Mouse (Mus musculus) thymus, postnatal 4 days (tissue): Measurements from ENCODE around the gene A630095N17Rik.

Source experiments
- DNase-seq: peaks from one replicate; pipeline ENCODE4 v3.0.0; 2021

Gene A630095N17Rik

DNA sequence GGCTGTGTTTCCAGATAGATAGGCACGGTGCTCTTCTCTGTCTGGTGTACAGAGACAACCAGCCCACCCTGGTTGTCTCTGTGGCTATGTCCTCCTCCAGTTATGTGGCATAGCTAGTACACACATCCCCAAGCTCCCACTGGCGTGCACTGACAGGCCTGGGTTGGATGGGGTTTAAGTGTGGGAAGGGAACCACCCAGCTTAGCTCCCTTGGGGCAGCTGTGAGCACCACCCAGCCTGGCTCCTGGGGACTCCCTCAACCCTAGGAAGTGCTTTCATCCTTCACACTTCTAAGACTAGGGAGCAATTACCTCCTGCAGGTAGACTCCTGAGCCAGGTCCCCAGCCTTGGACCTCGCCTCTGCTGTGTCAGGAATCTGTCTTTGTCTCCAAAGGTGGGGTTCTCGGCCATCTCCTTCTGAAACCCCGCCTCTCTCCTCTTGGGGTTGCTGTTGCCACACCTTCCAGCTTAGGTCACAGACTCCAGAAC is at the start of gene A630095N17Rik:
Gene A630095N17Rik, minus strand, starts transcription at position 439 of the 489 bp plus-strand sequence.
- no peak for DNase-seq

DNA sequence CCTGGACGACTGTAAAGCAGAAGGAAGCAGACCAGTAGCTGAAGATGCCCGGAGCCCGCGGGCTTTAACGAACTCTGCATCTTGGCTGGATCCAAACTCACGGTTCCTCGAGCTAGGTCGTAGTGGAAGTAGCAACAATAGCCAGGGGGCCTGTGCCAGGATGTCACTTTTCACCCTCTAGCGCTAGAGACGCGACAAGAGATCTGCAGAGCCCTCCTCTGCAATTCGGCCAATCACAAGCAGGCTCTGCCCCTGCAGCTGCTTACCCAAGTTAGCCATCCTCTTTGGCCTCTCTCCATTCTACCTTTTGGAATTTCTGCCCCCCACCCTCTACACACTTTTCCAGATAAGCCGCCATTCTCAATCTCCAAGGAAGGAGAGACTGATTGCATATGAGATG is 46.3 kb upstream of the A630095N17Rik start, which contains the start of gene Resp18:
Gene Resp18, minus strand, starts transcription at position 188 of the 400 bp plus-strand sequence.
- DNase-seq = no peak

DNA sequence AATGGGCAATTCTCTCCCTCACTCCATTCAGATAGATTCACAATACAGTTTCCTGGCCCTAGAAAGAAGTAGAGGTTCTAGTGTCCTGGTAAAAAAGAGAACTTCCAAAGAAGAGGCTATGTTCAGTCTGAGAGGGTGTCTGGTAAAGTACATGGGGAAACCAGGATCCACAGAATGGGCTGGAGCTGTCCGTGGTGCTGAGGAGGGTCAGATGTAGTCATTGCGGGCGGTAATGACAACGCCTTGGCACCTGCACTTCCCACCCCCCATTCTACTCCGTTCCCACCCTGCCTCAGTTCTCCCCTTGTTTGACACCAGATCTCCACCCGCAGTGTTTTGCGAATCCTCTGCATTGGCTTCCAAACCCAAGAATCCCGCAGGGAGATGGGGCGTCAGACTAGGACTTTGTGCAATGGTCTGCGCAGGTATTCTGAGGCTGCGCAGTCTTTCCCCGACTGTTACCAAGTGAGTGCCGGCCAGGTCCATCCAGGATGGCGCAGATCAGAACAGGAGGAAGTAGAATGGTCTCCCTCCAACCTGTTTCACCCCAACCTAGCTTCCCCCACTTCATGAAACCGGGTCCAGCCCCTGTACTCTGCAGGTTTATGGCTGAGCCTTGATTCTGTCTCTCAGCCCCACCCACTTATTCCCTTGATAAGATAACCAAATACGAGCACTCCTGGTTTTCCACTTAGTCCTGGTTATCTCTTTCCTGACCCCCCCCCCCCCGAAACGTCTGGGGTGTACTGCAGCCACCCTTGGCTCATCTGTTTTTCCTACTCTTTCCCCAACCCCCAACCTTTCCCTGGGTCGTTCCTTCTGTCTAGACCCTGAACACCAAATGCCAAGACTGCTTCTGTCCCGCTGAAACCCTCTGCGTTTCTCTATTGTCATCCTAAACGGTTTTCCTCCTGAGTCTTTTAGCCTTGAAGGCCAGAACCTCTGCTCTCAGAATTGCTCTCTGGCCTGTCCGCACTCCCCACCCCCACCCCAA is 45.6 kb upstream of the A630095N17Rik start:
- DNase-seq = peak; percentile 78

DNA sequence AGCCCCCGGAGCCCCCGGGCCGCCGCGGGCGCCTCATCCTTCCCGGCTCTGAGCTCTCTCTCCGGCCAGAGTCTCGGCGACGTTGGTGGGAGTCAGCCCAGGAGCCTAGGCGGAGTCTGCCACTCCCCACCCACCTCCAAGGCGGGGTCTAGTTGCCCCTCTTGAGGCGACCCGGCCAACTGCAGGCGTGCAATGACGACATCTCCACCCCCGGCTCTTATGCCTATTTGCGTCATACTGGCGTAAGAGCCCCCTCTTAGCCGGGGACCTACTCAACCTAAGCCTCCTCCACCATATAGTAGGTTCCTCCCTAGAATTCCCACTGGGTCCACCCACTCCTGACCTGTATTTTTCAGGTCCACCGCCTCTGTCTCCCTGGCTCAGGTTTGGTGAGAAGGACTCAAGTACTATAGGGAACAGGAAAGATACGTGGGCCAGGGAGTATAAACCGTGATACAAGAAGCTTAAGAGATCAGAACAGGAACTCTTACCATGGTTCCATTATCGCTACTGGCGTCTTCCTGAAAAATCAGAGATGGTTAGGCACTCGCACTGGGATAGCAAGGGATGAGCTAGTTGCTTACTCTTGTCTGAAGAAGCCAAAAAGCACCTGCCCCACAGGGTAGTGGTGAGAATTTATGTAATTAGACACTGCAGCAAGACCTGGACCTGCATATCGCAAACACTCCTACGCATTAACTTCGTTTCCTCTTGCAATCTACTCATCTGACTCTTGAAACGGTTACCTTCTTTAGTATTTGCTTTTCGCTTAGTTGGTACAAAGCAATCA is 32.4 kb upstream of the A630095N17Rik start, which contains the start of gene Ptprn:
Gene Ptprn, minus strand, starts transcription at position 412 of the 790 bp plus-strand sequence.
- peak; percentile 17 for DNase-seq

DNA sequence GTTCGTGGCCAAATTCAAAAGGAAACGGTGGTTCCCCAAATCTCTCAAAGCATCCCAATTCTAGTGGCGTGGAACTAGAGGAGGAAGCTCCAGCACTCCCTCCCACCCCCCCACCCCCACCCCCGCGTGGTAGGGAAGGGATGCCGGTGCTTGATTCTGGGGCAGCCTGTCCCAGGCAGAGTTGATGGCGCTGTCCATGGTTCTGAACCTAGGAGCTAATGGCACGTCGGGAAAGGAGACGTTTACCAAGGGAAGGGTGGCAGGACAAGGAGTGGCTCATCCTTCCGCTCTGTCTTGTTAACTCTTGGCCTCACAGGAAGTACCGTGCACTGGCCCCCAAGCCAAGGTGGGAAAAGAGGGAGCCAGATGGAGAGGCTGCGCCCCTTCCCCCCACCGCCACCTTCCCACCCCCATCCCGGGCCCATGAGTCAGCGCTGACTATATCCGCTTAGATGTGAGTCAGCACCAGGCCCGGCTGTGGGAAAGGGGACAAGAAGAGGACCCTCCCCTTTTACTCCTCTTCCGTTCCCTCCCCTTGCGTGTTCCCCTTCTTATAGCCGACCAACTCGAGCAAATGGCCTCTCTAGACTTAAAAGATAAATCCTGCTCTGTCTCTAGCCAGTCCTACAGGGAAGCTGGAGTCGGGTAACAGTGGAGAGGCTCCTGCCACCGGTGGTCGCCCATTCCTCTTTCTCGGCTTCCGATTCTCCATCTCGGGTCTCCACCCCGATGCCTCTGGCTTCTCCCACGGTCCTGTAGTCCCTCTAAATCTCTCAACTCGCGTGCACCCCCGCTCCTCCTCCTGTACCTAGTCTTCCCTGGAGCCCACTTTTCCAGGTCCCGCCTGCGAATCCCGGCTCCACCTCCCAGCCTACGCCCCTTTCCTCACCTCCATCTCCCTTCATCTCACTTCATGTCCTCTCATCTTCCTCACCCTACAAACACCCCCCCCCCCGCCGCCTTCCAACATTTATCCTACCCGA is 31.4 kb upstream of the A630095N17Rik start:
- peak; percentile 80 for DNase-seq

GRCm38 (mm10) chr1:75261278-75261677 is 29.4 kb upstream of the A630095N17Rik start:
- no peak for DNase-seq

DNA sequence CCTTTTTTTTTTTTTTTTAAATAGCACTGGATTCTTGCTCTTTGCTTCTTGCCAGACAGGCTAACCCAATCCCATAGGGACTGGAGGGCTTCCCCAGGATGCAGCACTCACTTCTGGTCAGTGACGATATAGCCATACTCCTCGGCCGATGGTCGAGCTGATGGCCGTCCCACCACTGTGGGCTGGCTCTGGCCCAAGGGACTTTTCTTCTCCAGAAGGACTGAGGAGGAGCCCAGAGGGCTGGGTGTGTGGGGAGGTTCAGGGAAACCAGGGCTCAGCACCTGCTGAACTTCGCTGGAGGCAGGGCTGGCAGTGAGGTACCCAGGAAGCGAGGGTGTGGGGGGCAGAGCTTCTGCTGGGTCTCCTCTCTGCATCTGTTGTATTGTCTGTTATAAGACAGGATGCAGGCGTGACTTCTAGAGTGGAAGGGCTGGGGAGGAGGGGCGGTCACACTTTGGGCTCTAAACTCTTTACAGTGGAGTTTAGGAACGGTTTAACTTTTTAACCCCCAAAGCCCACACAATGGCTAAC is 23.7 kb upstream of the A630095N17Rik start:
- peak; percentile 72 for DNase-seq

DNA sequence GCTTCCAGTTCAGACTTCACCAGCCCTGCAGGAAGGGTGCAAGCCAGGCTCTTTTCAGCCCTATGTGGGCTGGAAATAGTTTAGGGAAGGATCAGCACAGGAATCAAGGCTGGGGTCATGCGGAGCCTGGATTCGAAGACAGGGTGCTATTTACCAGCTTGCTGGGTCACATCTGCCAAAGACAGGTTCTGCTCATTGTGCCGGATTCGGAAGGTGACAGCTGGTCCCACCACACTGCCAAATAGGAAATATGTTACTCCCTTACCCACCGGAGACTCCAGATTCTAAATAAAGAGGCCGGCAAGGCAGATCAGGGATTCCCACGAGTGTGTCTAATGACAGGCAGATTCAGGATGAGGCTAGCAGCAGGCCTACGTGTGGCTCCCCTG is 22.7 kb upstream of the A630095N17Rik start:
- no peak for DNase-seq

DNA sequence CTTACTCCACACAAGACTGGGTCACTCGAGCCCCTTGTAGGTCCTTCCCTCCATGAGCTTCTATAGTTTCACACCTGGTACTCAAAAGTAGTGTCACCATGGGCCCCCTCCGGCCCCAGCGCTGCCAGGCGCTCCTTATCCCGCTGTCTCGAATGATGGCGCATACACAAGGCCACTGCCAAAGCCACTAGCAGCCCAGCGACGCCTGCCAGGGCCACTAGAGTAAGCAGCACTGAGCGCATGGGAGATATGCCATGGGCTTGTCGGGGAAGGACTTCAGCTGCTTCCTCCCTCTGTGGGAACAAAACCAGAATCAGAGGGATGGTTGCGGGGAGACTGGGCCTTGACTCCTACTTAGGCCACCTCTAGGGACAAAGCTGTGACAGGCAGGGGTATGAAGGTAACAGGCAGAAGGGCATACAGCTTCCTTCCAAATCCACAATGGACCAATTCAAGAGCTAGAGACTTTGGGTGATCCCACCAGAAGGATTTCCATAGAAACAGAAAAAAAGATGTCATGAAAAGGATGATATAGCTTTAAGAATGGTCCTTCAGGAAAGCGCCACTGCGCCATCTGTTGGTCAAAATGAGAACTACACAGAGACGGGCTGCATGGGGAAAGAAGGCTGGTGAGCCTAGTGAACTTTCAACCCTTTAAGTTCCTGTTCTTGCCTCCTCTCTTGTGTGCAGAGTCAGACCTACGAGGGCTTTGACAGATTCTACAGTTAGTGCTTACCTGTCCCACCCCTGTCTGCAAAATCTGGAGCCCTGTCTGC is 22.1 kb upstream of the A630095N17Rik start:
- DNase-seq = peak; percentile 94

GRCm38 (mm10) chr1:75253029-75253428 is 21.1 kb upstream of the A630095N17Rik start:
- DNase-seq = peak; percentile 29

- DNase-seq = peak; percentile 11
Measured at GRCm38 (mm10) chr1:75252308-75252707, 20.4 kb upstream of the A630095N17Rik start.

DNA sequence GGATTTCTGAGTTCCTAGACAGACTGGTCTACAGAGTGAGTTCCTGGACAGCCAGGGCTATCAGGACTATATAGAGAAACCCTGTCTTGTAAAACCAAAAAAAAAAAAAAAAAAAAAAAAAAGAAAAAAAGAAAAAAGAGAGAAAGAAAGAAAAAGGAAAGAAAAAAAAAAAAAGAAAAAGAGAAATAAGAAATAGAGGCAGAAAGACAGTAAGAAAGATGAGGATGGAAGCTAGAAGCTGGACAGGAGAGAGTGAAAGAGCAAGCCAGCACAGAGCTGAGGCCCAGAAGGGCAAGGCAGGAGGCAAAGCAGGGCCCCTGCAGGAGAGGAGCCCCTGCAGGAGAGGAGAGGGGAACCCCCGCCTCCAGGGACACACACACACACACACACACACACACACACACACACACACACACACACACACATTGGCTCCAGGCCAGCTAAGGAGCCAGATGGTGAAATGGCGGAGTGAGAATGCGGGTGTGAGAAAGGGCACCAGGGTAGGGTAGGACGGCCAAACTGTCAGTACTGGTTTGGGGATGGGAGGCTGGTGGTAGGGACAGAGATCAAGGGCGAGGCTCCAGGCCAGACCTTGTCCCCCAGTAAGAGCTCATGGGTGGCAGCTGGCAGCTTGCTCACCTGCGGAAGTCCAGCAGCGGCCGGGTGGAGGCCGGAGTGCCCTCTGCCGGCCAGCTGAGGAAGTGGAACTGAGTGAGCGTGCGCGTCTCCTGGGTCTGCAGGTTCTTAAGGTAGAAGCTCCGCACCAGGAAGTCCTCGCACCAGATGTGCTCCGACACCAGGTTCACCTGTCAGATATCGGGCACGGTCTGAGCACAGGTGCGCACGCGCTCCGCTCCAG is 19.4 kb upstream of the A630095N17Rik start:
- DNase-seq = peak; percentile 89

- peak; percentile 13 for DNase-seq
Measured at GRCm38 (mm10) chr1:75250498-75250897, 18.6 kb upstream of the A630095N17Rik start.

- no peak for DNase-seq
Measured at GRCm38 (mm10) chr1:75248041-75248772, 16.3 kb upstream of the A630095N17Rik start.

GRCm38 (mm10) chr1:75247071-75247930 is 15.4 kb upstream of the A630095N17Rik start:
- no peak for DNase-seq

DNA sequence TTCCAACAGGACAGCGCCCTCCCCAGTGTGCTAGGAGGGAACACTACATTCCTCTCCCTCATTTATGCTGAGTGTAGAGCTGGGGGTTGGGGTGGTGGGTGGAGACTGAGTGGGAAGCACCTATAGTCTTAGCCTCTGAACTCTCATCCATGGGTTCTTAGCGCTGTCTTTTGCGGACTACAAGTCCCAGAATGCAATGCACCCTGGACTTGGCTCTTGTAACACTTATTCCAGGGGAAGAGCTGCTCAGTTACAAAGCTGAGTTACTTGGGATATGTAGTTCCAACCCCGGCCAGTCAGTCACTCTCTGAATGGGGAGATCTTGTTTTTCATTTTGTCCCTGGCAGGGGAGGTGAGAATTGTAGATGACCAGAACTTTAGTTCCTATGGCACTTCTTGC is 12.9 kb upstream of the A630095N17Rik start:
- peak; percentile 53 for DNase-seq

DNA sequence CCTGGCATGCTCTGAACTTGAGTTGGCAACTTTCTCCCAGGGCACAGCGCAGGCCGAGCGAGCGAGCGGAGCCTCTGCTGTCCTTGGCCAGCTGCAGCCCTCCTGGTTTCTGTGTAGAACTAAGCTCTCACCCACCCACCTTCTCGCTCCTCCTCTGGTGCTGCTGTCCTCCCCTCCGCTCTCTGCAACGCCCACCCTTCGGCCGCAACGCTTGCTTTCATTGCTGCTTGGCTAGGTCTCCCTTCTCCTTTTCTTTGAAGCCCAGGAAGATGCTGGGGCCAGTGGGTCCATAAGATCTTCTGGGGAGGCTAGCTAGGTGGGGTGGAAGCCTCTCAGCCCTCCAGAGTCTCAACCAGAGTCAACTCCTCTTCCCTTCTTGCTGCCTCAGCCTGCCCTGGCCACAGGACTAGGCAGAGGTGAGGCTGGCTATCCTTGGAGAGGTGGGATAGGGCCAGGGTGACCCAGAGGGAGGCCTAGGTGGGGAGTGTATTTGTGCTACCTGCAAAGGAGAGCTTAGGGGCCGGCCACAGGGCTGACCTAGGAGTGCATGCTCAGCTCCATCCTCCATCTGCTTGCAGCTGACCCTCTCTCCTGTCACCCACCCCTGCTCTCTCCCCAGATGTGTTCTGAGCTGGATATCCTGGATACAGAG is 12.4 kb upstream of the A630095N17Rik start:
- no peak for DNase-seq

GRCm38 (mm10) chr1:75243411-75243810 is 11.5 kb upstream of the A630095N17Rik start:
- no peak for DNase-seq
